Mouse (Mus musculus) embryonic fibroblast, embryonic 13.5 days (primary cell): ENCODE results near the gene Eif4g3.

Experiments used
- CTCF ChIP-seq: IDR thresholded peaks from 2 replicates; pipeline ENCODE4 v1.5.1; 2011; ENCODE audit warnings: mild to moderate bottlenecking, control low read depth, low read length, moderate library complexity, borderline replicate concordance; ENCODE audit not compliant: insufficient read depth
- POLR2A ChIP-seq: IDR thresholded peaks from 2 replicates; pipeline ENCODE4 v1.6.1; 2011; ENCODE audit warnings: low read depth, mild to moderate bottlenecking, control low read depth, low read length, moderate library complexity

- TF ChIP-seq CTCF (no peak), POLR2A (no peak)
These were observed 3.4 kb upstream of the Eif4g3 start for GRCm38 (mm10) chr4:137989426-137989825.
